Mouse (Mus musculus) embryonic fibroblast, embryonic 13.5 days (primary cell): Measurements from ENCODE around the gene Cc2d2b.
A peak's percentile ranks its signal among the peaks of the same experiment; 100 is the strongest.

Experiments
- CTCF ChIP-seq: IDR thresholded peaks from 2 replicates; pipeline ENCODE4 v1.5.1; 2011; ENCODE audit warnings: mild to moderate bottlenecking, control low read depth, low read length, moderate library complexity, borderline replicate concordance; ENCODE audit not compliant: insufficient read depth
- POLR2A ChIP-seq: IDR thresholded peaks from 2 replicates; pipeline ENCODE4 v1.6.1; 2011; ENCODE audit warnings: low read depth, mild to moderate bottlenecking, control low read depth, low read length, moderate library complexity

- TF ChIP-seq CTCF (peak; percentile 32; the same call in 1 of the 2 replicates), POLR2A (no peak)
These were observed 5.8 kb downstream of the Cc2d2b start for GRCm38 (mm10) chr19:40754311-40754710.
